Mouse (Mus musculus) limb, embryonic 11.5 days (tissue): ENCODE data around the gene Mast3. TPM values are rescaled to one million over a fixed set of nuclear protein-coding genes. Genes with fewer than 3 reads are reported as not detected.
A peak's percentile ranks its signal among the peaks of the same experiment; 100 is the strongest.

Experiments used
- ATAC-seq: fragments of 200-750 bp; cut with Nextera tagmentation; 2 replicates; pipeline ENCODE4 v1.8.0; 2017; ENCODE audit warnings: low read depth; ENCODE audit not compliant: insufficient number of reproducible peaks, low FRiP score, low TSS enrichment
- DNase-seq: peaks from one replicate; pipeline ENCODE4 v3.0.0-alpha.2; 2015; ENCODE audit warnings: low spot score
- H3K27ac ChIP-seq: fragments of 300-500 bp; sonication (generic); replicated peaks from 2 replicates; pipeline ENCODE4 v1.5.1; 2014; ENCODE audit warnings: low read depth, mild to moderate bottlenecking, low read length
- H3K27me3 ChIP-seq: fragments of 300-500 bp; sonication (generic); 2 replicates; pipeline ENCODE4 v1.6.1; 2014; ENCODE audit warnings: mild to moderate bottlenecking, low read length, mixed read lengths; ENCODE audit not compliant: control insufficient read depth, insufficient read depth
- H3K36me3 ChIP-seq: fragments of 300-500 bp; sonication (generic); 2 replicates; pipeline ENCODE4 v1.6.1; 2014; ENCODE audit warnings: mild to moderate bottlenecking, low read length, moderate library complexity, mixed read lengths; ENCODE audit not compliant: control insufficient read depth, insufficient read depth
- H3K4me1 ChIP-seq: fragments of 300-500 bp; sonication (generic); 2 replicates; pipeline ENCODE4 v1.6.1; 2014; ENCODE audit warnings: low read length, mixed read lengths; ENCODE audit not compliant: control insufficient read depth, insufficient read depth
- H3K4me2 ChIP-seq: fragments of 300-500 bp; sonication (generic); 2 replicates; pipeline ENCODE4 v1.6.1; 2014; ENCODE audit warnings: low read depth, mild to moderate bottlenecking, moderate library complexity; ENCODE audit not compliant: severe bottlenecking
- H3K4me3 ChIP-seq: fragments of 300-500 bp; sonication (generic); 2 replicates; pipeline ENCODE4 v1.5.1; 2014; ENCODE audit warnings: low read depth, low read length
- H3K9ac ChIP-seq: fragments of 300-500 bp; sonication (generic); 2 replicates; pipeline ENCODE4 v1.6.1; 2014; ENCODE audit warnings: mild to moderate bottlenecking, low read length
- H3K9me3 ChIP-seq: fragments of 300-500 bp; sonication (generic); 2 replicates; pipeline ENCODE4 v1.6.1; 2016; ENCODE audit warnings: low read length; ENCODE audit not compliant: control insufficient read depth
- WGBS: fragments of 180-500 bp; shearing (Covaris S2); extraction: QIAGEN DNeasy Blood & Tissue Kit; methylation state at CpG from one replicate; pipeline ENCODE4 v1.1.7; 2014; 5-methylcytosine and 5-hydroxymethylcytosine counted together
- polyA plus RNA-seq: library from polyadenylated mRNA; unstranded; fragments of >200 nt; fragmentation: Nextera tagmentation; extraction: Ambion mirVana; gene quantifications from 2 replicates; pipeline ENCODE4 v1.2.1, GENCODE M21; 2014

The Mast3 gene
- polyA plus RNA-seq, 1 experiment from 2014 or later = 14.6 TPM

- Histone ChIP-seq H3K4me1 (peaks cover 8% of the 10 kb centered on the region; the same call in 1 of the 2 replicates), H3K27me3 (no peaks in the 10 kb centered on the region), H3K4me3 (peak within 1 kb of the TSS; percentile 62), H3K9me3 (no peaks in the 10 kb centered on the region), H3K36me3 (peaks cover 2% of the 10 kb centered on the region; the same call in 1 of the 2 replicates), H3K27ac (peak within 1 kb of the TSS; percentile 68), H3K9ac (peak within 1 kb of the TSS; percentile 75), H3K4me2 (peak within 1 kb of the TSS; percentile 88)
- DNase-seq (peak; percentile 99), ATAC-seq (peak; percentile 93)
- WGBS = 2% methylated on average over 55 of the region's 55 CpGs
Measured at GRCm38 (mm10) chr8:70839408-70840351, 34.8 kb upstream of the Mast3 start, which contains the start of gene Arrdc2. Arrdc2 (minus strand) TSS chr8:70839720.

GRCm38 (mm10) chr8:70838654-70839407 lies 34.0 kb upstream of the Mast3 start:
- Histone ChIP-seq H3K9me3 (no peaks in the 10 kb centered on the region), H3K4me3 (peak overlapping the region; percentile 62), H3K4me2 (peak overlapping the region; percentile 88), H3K27me3 (no peaks in the 10 kb centered on the region), H3K27ac (peak overlapping the region; percentile 68), H3K4me1 (peaks cover 8% of the 10 kb centered on the region; the same call in 1 of the 2 replicates), H3K36me3 (peaks cover 2% of the 10 kb centered on the region; the same call in 1 of the 2 replicates), H3K9ac (peak overlapping the region; percentile 75)
- DNase-seq (peak; percentile 49), ATAC-seq (peak; percentile 22; the same call in 1 of the 2 replicates)
- WGBS = 4% methylated on average over 51 of the region's 66 CpGs

GRCm38 (mm10) chr8:70836666-70837065 lies 31.8 kb upstream of the Mast3 start:
- Histone ChIP-seq H3K36me3 (peaks cover 2% of the 10 kb centered on the region; the same call in 1 of the 2 replicates), H3K4me2 (no peak overlapping the region), H3K4me1 (peaks cover 15% of the 10 kb centered on the region), H3K9ac (no peak overlapping the region), H3K9me3 (no peaks in the 10 kb centered on the region), H3K27me3 (no peaks in the 10 kb centered on the region), H3K4me3 (no peak overlapping the region), H3K27ac (no peak overlapping the region)
- WGBS = 89% methylated on average over 12 of the region's 12 CpGs
- DNase-seq (no peak), ATAC-seq (no peak)

- no peak overlapping the region for H3K27ac ChIP-seq
- no peaks in the 10 kb centered on the region for H3K9me3 ChIP-seq
- DNase-seq = no peak
- no peak for ATAC-seq
- peaks cover 2% of the 10 kb centered on the region; the same call in 1 of the 2 replicates for H3K36me3 ChIP-seq
- H3K4me3 ChIP-seq = no peak overlapping the region
- peaks cover 7% of the 10 kb centered on the region for H3K4me1 ChIP-seq
- WGBS = 96% methylated on average over 3 of the region's 3 CpGs
- H3K9ac ChIP-seq = no peak overlapping the region
- H3K27me3 ChIP-seq = no peaks in the 10 kb centered on the region
- no peak overlapping the region for H3K4me2 ChIP-seq
Measured at GRCm38 (mm10) chr8:70834071-70834470, 29.2 kb upstream of the Mast3 start.

- H3K27ac ChIP-seq = no peak overlapping the region
- peaks cover 2% of the 10 kb centered on the region; the same call in 1 of the 2 replicates for H3K36me3 ChIP-seq
- ATAC-seq = no peak
- peaks cover 7% of the 10 kb centered on the region; the same call in 1 of the 2 replicates for H3K4me1 ChIP-seq
- WGBS = 49% methylated on average over 15 of the region's 15 CpGs
- no peak overlapping the region for H3K9ac ChIP-seq
- H3K9me3 ChIP-seq = no peaks in the 10 kb centered on the region
- no peak overlapping the region for H3K4me2 ChIP-seq
- DNase-seq = no peak
- no peak overlapping the region for H3K4me3 ChIP-seq
- no peaks in the 10 kb centered on the region for H3K27me3 ChIP-seq
Measured at GRCm38 (mm10) chr8:70833520-70833919, 28.7 kb upstream of the Mast3 start.

- peak; percentile 42 for DNase-seq
- peaks cover 7% of the 10 kb centered on the region; the same call in 1 of the 2 replicates for H3K4me1 ChIP-seq
- no peak overlapping the region for H3K4me2 ChIP-seq
- 58% methylated on average over 9 of the region's 9 CpGs for WGBS
- H3K27ac ChIP-seq = no peak overlapping the region
- H3K9me3 ChIP-seq = no peaks in the 10 kb centered on the region
- no peak overlapping the region for H3K9ac ChIP-seq
- no peak overlapping the region for H3K4me3 ChIP-seq
- no peak for ATAC-seq
- peaks cover 2% of the 10 kb centered on the region; the same call in 1 of the 2 replicates for H3K36me3 ChIP-seq
- no peaks in the 10 kb centered on the region for H3K27me3 ChIP-seq
Measured at GRCm38 (mm10) chr8:70833018-70833482, 28.2 kb upstream of the Mast3 start.

- H3K9ac ChIP-seq = no peak overlapping the region
- H3K9me3 ChIP-seq = no peaks in the 10 kb centered on the region
- H3K27me3 ChIP-seq = no peaks in the 10 kb centered on the region
- no peak overlapping the region for H3K4me2 ChIP-seq
- ATAC-seq = no peak
- 71% methylated on average over 11 of the region's 11 CpGs for WGBS
- peaks cover 7% of the 10 kb centered on the region; the same call in 1 of the 2 replicates for H3K4me1 ChIP-seq
- H3K27ac ChIP-seq = no peak overlapping the region
- no peak for DNase-seq
- H3K36me3 ChIP-seq = peaks cover 2% of the 10 kb centered on the region; the same call in 1 of the 2 replicates
- no peak overlapping the region for H3K4me3 ChIP-seq
Measured at GRCm38 (mm10) chr8:70832371-70832770, 27.5 kb upstream of the Mast3 start.

- Histone ChIP-seq H3K9me3 (no peaks in the 10 kb centered on the region), H3K27me3 (no peaks in the 10 kb centered on the region), H3K36me3 (peaks cover 2% of the 10 kb centered on the region; the same call in 1 of the 2 replicates), H3K9ac (no peak overlapping the region), H3K4me1 (peaks cover 7% of the 10 kb centered on the region; the same call in 1 of the 2 replicates), H3K4me2 (no peak overlapping the region), H3K27ac (no peak overlapping the region), H3K4me3 (no peak overlapping the region)
- ATAC-seq (no peak), DNase-seq (no peak)
- 89% methylated on average over 8 of the region's 8 CpGs for WGBS
Measured at GRCm38 (mm10) chr8:70831517-70831916, 26.7 kb upstream of the Mast3 start.
